Mouse (Mus musculus) common myeloid progenitor, adult 5-6 weeks (primary cell): ENCODE results near the gene Hpdl. TPM values are rescaled to one million over a fixed set of nuclear protein-coding genes. Genes with fewer than 3 reads are reported as not detected.
"Not testable (repeated sequence)": the region's sequence is repeated elsewhere in the genome, so short reads cannot be mapped to it uniquely, and the experiment has no call there.

Source experiments
- ATAC-seq: replicated peaks from 2 replicates; pipeline ENCODE4 v1.8.0; 2016; ENCODE audit warnings: low read depth, mild to moderate bottlenecking, moderate TSS enrichment, inconsistent platforms; ENCODE audit not compliant: poor library complexity, severe bottlenecking
- total RNA-seq: library from RNA; stranded (forward); fragments of 200-1000, 187-1606 nt; gene quantifications from 2 replicates; pipeline ENCODE4 v1.2.3, GENCODE M21; 2017

Gene Hpdl
- total RNA-seq = 0.39 and 0.41 TPM in 2 replicates

- no peak; the same call in 1 of the 2 replicates for ATAC-seq
These were observed at the start of gene Hpdl for GRCm38 (mm10) chr4:116821694-116822016. TSS of gene Hpdl (minus strand) at chr4:116821707.

GRCm38 (mm10) chr4:116869898-116870297 lies 48.4 kb upstream of the Hpdl start:
- ATAC-seq = no peak

- ATAC-seq = no peak
These were observed 40.5 kb upstream of the Hpdl start for GRCm38 (mm10) chr4:116862023-116862422.

- ATAC-seq = no peak
These were observed 38.2 kb upstream of the Hpdl start for GRCm38 (mm10) chr4:116859711-116860110.

GRCm38 (mm10) chr4:116857203-116857602 lies 35.7 kb upstream of the Hpdl start:
- ATAC-seq = no peak

GRCm38 (mm10) chr4:116854286-116854685 lies 32.8 kb upstream of the Hpdl start:
- no peak for ATAC-seq

- no peak for ATAC-seq
These were observed 28.4 kb upstream of the Hpdl start for GRCm38 (mm10) chr4:116849901-116850300.

- ATAC-seq = no peak
These were observed 22.8 kb upstream of the Hpdl start for GRCm38 (mm10) chr4:116844324-116844723.

- no peak for ATAC-seq
These were observed 19.3 kb upstream of the Hpdl start for GRCm38 (mm10) chr4:116840841-116841240.

GRCm38 (mm10) chr4:116840096-116840495 lies 18.6 kb upstream of the Hpdl start:
- ATAC-seq = not testable (repeated sequence)

- no peak for ATAC-seq
These were observed 17.5 kb upstream of the Hpdl start for GRCm38 (mm10) chr4:116838999-116839398.

- ATAC-seq = no peak
These were observed 8.5 kb upstream of the Hpdl start for GRCm38 (mm10) chr4:116830070-116830368.

GRCm38 (mm10) chr4:116829364-116830069 lies 8.0 kb upstream of the Hpdl start:
- ATAC-seq = no peak

- peak; percentile 70 for ATAC-seq
These were observed 6.3 kb upstream of the Hpdl start for GRCm38 (mm10) chr4:116827819-116828218.

GRCm38 (mm10) chr4:116824541-116825004 lies 3.1 kb upstream of the Hpdl start:
- ATAC-seq = peak; percentile 46

GRCm38 (mm10) chr4:116820902-116821693 lies 409 bp downstream of the Hpdl start:
- peak; percentile 73 for ATAC-seq

- no peak for ATAC-seq
These were observed 1.3 kb downstream of the Hpdl start for GRCm38 (mm10) chr4:116819968-116820901.

GRCm38 (mm10) chr4:116817486-116817885 lies 4.0 kb downstream of the Hpdl start:
- no peak for ATAC-seq

- ATAC-seq = no peak
These were observed 6.2 kb downstream of the Hpdl start for GRCm38 (mm10) chr4:116815276-116815675.

- no peak for ATAC-seq
These were observed 10.5 kb downstream of the Hpdl start for GRCm38 (mm10) chr4:116811012-116811411.
